Mouse (Mus musculus): ENCODE measurements around the gene Syp. TPM values are rescaled to one million over a fixed set of nuclear protein-coding genes. Genes with fewer than 3 reads are reported as not detected.

Gene Syp
- polyA plus RNA-seq, 1 experiment, result 3.2 TPM

DNA sequence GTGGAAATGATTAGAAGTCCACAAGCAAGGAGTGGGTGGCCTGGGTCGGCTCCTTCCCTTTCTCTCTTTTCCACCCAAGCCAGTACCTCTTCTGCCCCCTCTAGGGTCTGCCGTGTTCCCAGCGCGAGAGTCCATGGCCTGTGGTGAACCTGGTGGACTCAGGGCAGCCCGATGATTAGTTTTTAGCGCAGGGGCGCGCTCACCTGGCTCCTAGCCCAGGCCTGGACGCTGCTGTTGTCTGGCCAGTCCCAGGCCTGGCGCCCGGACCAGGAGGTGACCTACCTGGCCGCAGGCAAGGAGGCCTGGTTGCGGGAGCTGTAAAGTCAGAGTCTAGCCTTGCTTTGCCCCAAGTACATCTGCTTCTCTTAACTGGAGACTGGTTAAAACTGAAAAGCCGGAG is 42.6 kb downstream of the Syp start, which contains the start of gene Magix:
Magix (minus strand) TSS at position 388 of the 400 bp plus-strand sequence.
- H3K27me3 ChIP-seq (ENCODE audit: control insufficient read depth, insufficient read depth, low read length), result no peaks in the 10 kb centered on the region
- 79% methylated on average over 14 of the region's 14 CpGs for WGBS
- TF ChIP-seq CTCF (IDR thresholded peaks at IDR 0.05; ENCODE audit: extremely low read depth, insufficient read depth, insufficient read length, insufficient replicate concordance), result no peak
- no peak for TF ChIP-seq POLR2A (IDR thresholded peaks at IDR 0.05; ENCODE audit: low read depth, low read length)
- no peaks in the 10 kb centered on the region for H3K36me3 ChIP-seq (ENCODE audit: control insufficient read depth, insufficient read depth, low read length)
- no peaks in the 10 kb centered on the region; the same call in 1 of the 2 replicates for H3K4me1 ChIP-seq (ENCODE audit: control insufficient read depth, insufficient read depth, insufficient read length)
- H3K4me3 ChIP-seq (ENCODE audit: extremely low read depth, insufficient read depth, insufficient read length), result no peak within 1 kb of the TSS
- no peak within 1 kb of the TSS for H3K27ac ChIP-seq (ENCODE audit: insufficient read depth, low read length)
- DNase-seq (ENCODE audit: low read depth in 1 of 2, low spot score in 2 of 2), result no peak

DNA sequence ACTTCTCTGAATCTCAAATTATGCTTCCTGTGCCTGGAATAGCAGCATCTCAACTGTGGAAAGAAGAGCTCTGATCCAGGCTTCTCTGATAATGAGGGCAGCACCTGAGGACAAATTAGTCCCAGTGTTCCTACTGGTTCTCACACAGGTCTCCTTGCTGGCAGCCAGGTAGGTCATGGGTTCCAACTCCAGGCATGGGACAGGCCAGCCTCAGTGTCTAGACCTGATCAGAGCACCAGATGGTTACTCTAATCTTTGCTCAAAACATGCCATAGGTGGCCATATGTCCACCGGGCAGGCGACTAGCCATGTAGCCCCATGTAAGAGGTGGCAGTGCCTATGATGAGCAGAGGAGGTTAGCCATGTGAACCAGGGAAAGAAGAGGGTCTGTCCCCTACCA is 50.0 kb downstream of the Syp start:
- WGBS, result 90% methylated on average over 2 of the region's 2 CpGs
- TF ChIP-seq POLR2A (IDR thresholded peaks at IDR 0.05; ENCODE audit: low read depth, low read length) (no peak), CTCF (IDR thresholded peaks at IDR 0.05; ENCODE audit: extremely low read depth, insufficient read depth, insufficient read length, insufficient replicate concordance) (no peak)
- Histone ChIP-seq H3K4me3 (ENCODE audit: extremely low read depth, insufficient read depth, insufficient read length) (no peak overlapping the region), H3K27me3 (ENCODE audit: control insufficient read depth, insufficient read depth, low read length) (no peaks in the 10 kb centered on the region), H3K4me1 (ENCODE audit: control insufficient read depth, insufficient read depth, insufficient read length) (no peaks in the 10 kb centered on the region), H3K36me3 (ENCODE audit: control insufficient read depth, insufficient read depth, low read length) (no peaks in the 10 kb centered on the region), H3K27ac (ENCODE audit: insufficient read depth, low read length) (no peak overlapping the region)
- DNase-seq (ENCODE audit: low read depth in 1 of 2, low spot score in 2 of 2), result no peak

DNA sequence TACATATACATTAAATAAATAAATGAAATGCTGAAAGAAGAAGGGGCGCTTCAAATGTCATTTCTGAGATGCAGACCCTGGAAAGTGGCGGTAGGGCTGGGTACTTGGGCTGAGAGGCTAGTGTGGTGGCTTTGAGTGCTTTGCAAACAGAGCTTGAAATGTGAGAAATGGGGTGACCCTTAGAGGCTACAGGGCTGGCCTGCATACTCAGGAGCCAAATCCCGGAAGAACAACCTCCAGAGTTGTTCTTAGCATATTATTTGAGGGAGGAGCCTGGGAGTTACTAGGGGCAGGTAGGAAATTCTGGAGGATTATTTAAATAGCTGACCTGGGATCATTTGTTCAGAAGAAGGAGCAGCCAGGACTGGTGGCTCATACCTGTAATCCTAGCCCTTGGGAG is 52.2 kb downstream of the Syp start:
- 74% methylated on average over 3 of the region's 3 CpGs for WGBS

DNA sequence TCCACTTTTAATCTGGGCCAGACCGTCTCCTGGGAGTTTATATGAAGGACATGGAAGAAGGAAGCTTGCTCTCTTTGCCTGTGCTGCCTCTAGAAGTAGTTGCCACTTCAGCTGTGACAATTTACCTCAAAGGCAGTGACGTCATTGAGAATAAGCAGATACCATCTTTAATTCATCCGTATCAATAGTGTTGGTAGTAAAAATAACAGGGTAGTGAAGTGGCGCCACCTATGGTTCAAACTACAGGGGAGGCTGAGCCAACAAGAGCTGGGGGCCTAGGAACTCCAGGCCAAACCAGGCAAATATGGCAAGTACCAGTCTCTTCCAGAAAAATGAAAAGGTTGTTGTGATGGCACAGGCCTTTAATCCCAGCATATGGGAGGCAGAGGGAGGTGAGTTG is 54.6 kb downstream of the Syp start:
- WGBS, result 37% methylated on average over 4 of the region's 4 CpGs
- no peak overlapping the region; the same call in 1 of the 2 replicates for H3K4me3 ChIP-seq (ENCODE audit: extremely low read depth, insufficient read depth, insufficient read length)
- H3K27me3 ChIP-seq (ENCODE audit: control insufficient read depth, insufficient read depth, low read length), result no peaks in the 10 kb centered on the region
- H3K36me3 ChIP-seq (ENCODE audit: control insufficient read depth, insufficient read depth, low read length), result no peaks in the 10 kb centered on the region
- DNase-seq (ENCODE audit: low read depth in 1 of 2, low spot score in 2 of 2), result peak; percentile 36 to 54
- TF ChIP-seq CTCF (IDR thresholded peaks at IDR 0.05; ENCODE audit: extremely low read depth, insufficient read depth, insufficient read length, insufficient replicate concordance), result no peak; the same call in 1 of the 2 replicates
- no peak for TF ChIP-seq POLR2A (IDR thresholded peaks at IDR 0.05; ENCODE audit: low read depth, low read length)
- no peaks in the 10 kb centered on the region for H3K4me1 ChIP-seq (ENCODE audit: control insufficient read depth, insufficient read depth, insufficient read length)
- no peak overlapping the region for H3K27ac ChIP-seq (ENCODE audit: insufficient read depth, low read length)

More for the DNA sequence above, 52.2 kb downstream of the Syp start:
- H3K27ac ChIP-seq (ENCODE audit: insufficient read depth, low read length), result no peak overlapping the region
- H3K4me3 ChIP-seq (ENCODE audit: extremely low read depth, insufficient read depth, insufficient read length), result no peak overlapping the region
- DNase-seq (ENCODE audit: low read depth in 1 of 2, low spot score in 2 of 2), result no peak
- no peak for TF ChIP-seq CTCF (IDR thresholded peaks at IDR 0.05; ENCODE audit: extremely low read depth, insufficient read depth, insufficient read length, insufficient replicate concordance)
- TF ChIP-seq POLR2A (IDR thresholded peaks at IDR 0.05; ENCODE audit: low read depth, low read length), result no peak
- no peaks in the 10 kb centered on the region for H3K4me1 ChIP-seq (ENCODE audit: control insufficient read depth, insufficient read depth, insufficient read length)
- H3K36me3 ChIP-seq (ENCODE audit: control insufficient read depth, insufficient read depth, low read length), result no peaks in the 10 kb centered on the region
- no peaks in the 10 kb centered on the region for H3K27me3 ChIP-seq (ENCODE audit: control insufficient read depth, insufficient read depth, low read length)

DNA sequence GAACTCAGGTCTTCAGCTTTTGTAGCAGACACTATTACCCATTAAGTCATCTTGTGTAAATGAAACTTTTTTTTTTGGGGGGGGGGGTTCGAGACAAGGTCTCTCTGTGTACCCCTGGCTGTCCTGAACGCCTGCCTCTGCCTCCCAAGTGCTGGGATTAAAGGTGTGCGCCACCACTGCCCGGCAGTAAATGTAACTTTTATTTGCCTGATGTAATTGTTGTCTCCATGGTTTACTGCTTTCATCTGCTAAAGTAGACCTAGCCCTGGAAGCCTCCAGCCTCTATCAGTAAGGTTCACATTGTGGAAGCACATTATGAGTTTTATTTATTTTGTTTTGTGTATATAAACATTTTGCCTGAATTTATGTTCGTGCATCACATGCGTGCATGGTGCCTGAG is 58.2 kb downstream of the Syp start:
- Histone ChIP-seq H3K4me3 (ENCODE audit: extremely low read depth, insufficient read depth, insufficient read length) (no peak overlapping the region), H3K36me3 (ENCODE audit: control insufficient read depth, insufficient read depth, low read length) (peaks cover 2% of the 10 kb centered on the region; the same call in 1 of the 2 replicates), H3K4me1 (ENCODE audit: control insufficient read depth, insufficient read depth, insufficient read length) (no peaks in the 10 kb centered on the region), H3K27ac (ENCODE audit: insufficient read depth, low read length) (no peak overlapping the region), H3K27me3 (ENCODE audit: control insufficient read depth, insufficient read depth, low read length) (no peaks in the 10 kb centered on the region)
- TF ChIP-seq CTCF (IDR thresholded peaks at IDR 0.05; ENCODE audit: extremely low read depth, insufficient read depth, insufficient read length, insufficient replicate concordance) (no peak), POLR2A (IDR thresholded peaks at IDR 0.05; ENCODE audit: low read depth, low read length) (no peak)
- no peak for DNase-seq (ENCODE audit: low read depth in 1 of 2, low spot score in 2 of 2)
- 52% methylated on average over 6 of the region's 6 CpGs for WGBS

DNA sequence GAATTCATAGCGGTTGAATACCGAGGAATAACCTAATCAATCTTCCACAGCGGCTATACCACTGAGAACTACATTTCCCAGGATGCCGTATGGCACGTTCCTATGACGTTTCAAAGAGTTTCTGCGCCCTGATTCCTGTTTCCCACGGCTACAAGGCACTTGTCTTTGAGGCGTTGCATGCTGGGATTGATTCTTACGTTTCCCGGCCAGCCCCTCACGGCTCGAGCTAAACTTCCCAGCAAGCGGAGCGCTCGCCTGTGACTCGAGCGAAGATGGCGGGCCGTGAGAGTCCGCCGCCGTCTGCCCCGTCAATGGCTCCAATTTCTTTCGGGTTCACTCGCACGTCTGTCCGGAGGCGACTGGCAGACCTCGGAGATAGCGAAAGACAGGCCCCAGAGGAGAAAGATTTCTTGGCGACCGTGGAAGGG is 58.7 kb downstream of the Syp start, which contains the start of gene Gpkow:
Gpkow (plus strand) TSS at position 178 of the 428 bp plus-strand sequence.
- H3K4me3 ChIP-seq (ENCODE audit: extremely low read depth, insufficient read depth, insufficient read length), result peak within 1 kb of the TSS; percentile 80
- H3K36me3 ChIP-seq (ENCODE audit: control insufficient read depth, insufficient read depth, low read length), result peaks cover 3% of the 10 kb centered on the region
- TF ChIP-seq POLR2A (IDR thresholded peaks at IDR 0.05; ENCODE audit: low read depth, low read length), result peak; percentile 31; the same call in 1 of the 2 replicates
- TF ChIP-seq CTCF (IDR thresholded peaks at IDR 0.05; ENCODE audit: extremely low read depth, insufficient read depth, insufficient read length, insufficient replicate concordance), result no peak
- DNase-seq (ENCODE audit: low read depth in 1 of 2, low spot score in 2 of 2), result peak; percentile 78 to 80
- no peaks in the 10 kb centered on the region for H3K4me1 ChIP-seq (ENCODE audit: control insufficient read depth, insufficient read depth, insufficient read length)
- H3K27me3 ChIP-seq (ENCODE audit: control insufficient read depth, insufficient read depth, low read length), result no peaks in the 10 kb centered on the region
- WGBS, result 20% methylated on average over 33 of the region's 33 CpGs
- peak within 1 kb of the TSS; percentile 73; the same call in 1 of the 2 replicates for H3K27ac ChIP-seq (ENCODE audit: insufficient read depth, low read length)

Other genes with a start within 250 kb of the Syp start
- 5.7 and 10.5 TPM in 2 replicates for gene Foxp3, start 64.8 kb upstream of the Syp start, polyA plus RNA-seq (2012; rRNA removed)
- 4.0 and 6.8 TPM in 2 replicates for gene Ppp1r3f, start 64.2 kb upstream of the Syp start, polyA plus RNA-seq (2012; rRNA removed)
- gene Ccdc22, start 33.0 kb upstream of the Syp start, polyA plus RNA-seq (2012; rRNA removed), result 15.1 and 19.9 TPM in 2 replicates
- gene Cacna1f, start 31.4 kb upstream of the Syp start, polyA plus RNA-seq (2012; rRNA removed), result 0.07 and 0.09 TPM in 2 replicates
- gene Prickle3, start 18.8 kb downstream of the Syp start, polyA plus RNA-seq (2012; rRNA removed), result 27.1 and 30.6 TPM in 2 replicates
- 88.2 and 90.0 TPM in 2 replicates for gene Plp2, start 32.9 kb downstream of the Syp start, polyA plus RNA-seq (2012; rRNA removed)
- gene Magix, start 42.8 kb downstream of the Syp start, polyA plus RNA-seq (2012; rRNA removed), result 0.29 and 0.52 TPM in 2 replicates
- 6.1 and 6.2 TPM in 2 replicates for gene Gpkow, start 58.7 kb downstream of the Syp start, polyA plus RNA-seq (2012; rRNA removed)
- 38.4 and 41.7 TPM in 2 replicates for gene Wdr45, start 75.9 kb downstream of the Syp start, polyA plus RNA-seq (2012; rRNA removed)
- gene Gm45208, start 83.8 kb downstream of the Syp start, polyA plus RNA-seq (2012; rRNA removed), result 0.13 and 0.75 TPM in 2 replicates
- gene Praf2, start 90.0 kb downstream of the Syp start, polyA plus RNA-seq (2012; rRNA removed), result 26.0 and 33.7 TPM in 2 replicates
- gene Ccdc120, start 112.4 kb downstream of the Syp start, polyA plus RNA-seq (2012; rRNA removed), result 1.6 and 1.7 TPM in 2 replicates
- 23.3 and 24.6 TPM in 2 replicates for gene Tfe3, start 124.1 kb downstream of the Syp start, polyA plus RNA-seq (2012; rRNA removed)
- 53.3 and 53.9 TPM in 2 replicates for gene Gripap1, start 151.3 kb downstream of the Syp start, polyA plus RNA-seq (2012; rRNA removed)
- gene Kcnd1, start 183.8 kb downstream of the Syp start, polyA plus RNA-seq (2012; rRNA removed), result 1.4 and 1.6 TPM in 2 replicates
- gene Otud5, start 202.9 kb downstream of the Syp start, polyA plus RNA-seq (2012; rRNA removed), result 54.8 and 61.6 TPM in 2 replicates
- gene Pim2, start 239.8 kb downstream of the Syp start, polyA plus RNA-seq (2012; rRNA removed), result 40.1 and 75.0 TPM in 2 replicates
- gene Slc35a2, start 245.6 kb downstream of the Syp start, polyA plus RNA-seq (2012; rRNA removed), result 34.7 and 49.5 TPM in 2 replicates

All from spleen, adult 2 months (tissue).